In the genomic region with DNA sequence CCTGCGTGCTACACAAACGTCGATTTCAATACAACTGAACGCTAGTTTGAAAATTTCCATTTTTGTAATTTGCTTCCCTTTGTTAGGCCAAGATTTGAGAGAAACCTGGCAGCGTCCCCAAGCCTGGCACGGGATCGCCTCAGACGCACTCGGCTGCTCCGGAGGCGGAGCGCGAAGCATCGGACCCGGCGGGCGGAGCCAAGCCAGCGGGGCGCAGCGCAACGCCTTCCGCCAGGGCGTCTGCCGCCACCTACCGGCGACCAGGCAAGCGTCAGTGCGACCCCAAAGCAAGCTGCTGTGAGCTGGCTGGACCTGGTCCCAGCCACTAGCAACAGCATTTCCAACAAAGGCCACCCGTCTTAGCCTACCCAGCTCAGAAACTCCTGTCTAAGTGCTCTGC, we compare ENCODE assay signal across 8 mouse cellular contexts.
A peak's percentile ranks its signal among the peaks of the same experiment; 100 is the strongest.
DNase-seq lines count a peak whose midpoint lies in the region; ATAC-seq and TF ChIP-seq lines count a peak whose summit lies in the region.

No protein-coding gene starts in this region.

- TF ChIP-seq CTCF in C2C12 (IDR thresholded peaks at IDR 0.05; ENCODE audit: control insufficient read depth, insufficient read depth, insufficient read length): peak; percentile 99
- TF ChIP-seq CTCF in brain, embryonic 14.5 days (IDR thresholded peaks at IDR 0.05; ENCODE audit: borderline replicate concordance, extremely low read depth, insufficient read depth, insufficient read length): peak; percentile 97
- peak; percentile 99 for TF ChIP-seq CTCF in kidney, postnatal 0 days (IDR thresholded peaks at IDR 0.05; ENCODE audit: low read depth)
- peak; percentile 97 for TF ChIP-seq CTCF in liver, adult 2 months (IDR thresholded peaks at IDR 0.05; ENCODE audit: low read depth, low read length)

- no peaks in the 10 kb centered on the region for H3K79me2 ChIP-seq in C2C12 (ENCODE audit: control insufficient read depth, insufficient read depth)
- no peaks in the 10 kb centered on the region for H3K79me2 ChIP-seq in liver, adult 2 months (ENCODE audit: control insufficient read depth, insufficient read depth, low read length)

- no peaks in the 10 kb centered on the region for H3K27me3 ChIP-seq in C2C12 (ENCODE audit: control insufficient read depth, insufficient read depth, insufficient read length)
- H3K27me3 ChIP-seq in erythroblast, embryonic 14.5 days (ENCODE audit: control insufficient read depth): peaks cover 36% of the 10 kb centered on the region
- H3K27me3 ChIP-seq in heart, embryonic 12.5 days (replicated peaks): no peaks in the 10 kb centered on the region
- no peaks in the 10 kb centered on the region for H3K27me3 ChIP-seq in kidney, postnatal 0 days (ENCODE audit: insufficient read depth, low read length)
- no peaks in the 10 kb centered on the region for H3K27me3 ChIP-seq in liver, adult 2 months (ENCODE audit: control insufficient read depth, insufficient read depth, low read length)

- no peaks in the 10 kb centered on the region for H3K79me3 ChIP-seq in C2C12 (ENCODE audit: low read depth)

- DNase-seq in brain, embryonic 14.5 days (ENCODE audit: low read depth): peak; percentile 98
- DNase-seq in kidney, postnatal 0 days (ENCODE audit: low spot score): peak; percentile 94
- peak; percentile 75 for DNase-seq in liver, adult 2 months (ENCODE audit: extremely low read depth, low read depth, low spot score)
- DNase-seq in spleen, postnatal 36 days (ENCODE audit: low spot score in 2 of 2): peak; percentile 79 to 82

- TF ChIP-seq POLR2A in brain, embryonic 14.5 days (IDR thresholded peaks at IDR 0.05; ENCODE audit: borderline replicate concordance, extremely low read depth, insufficient read depth, insufficient read length, poor library complexity, severe bottlenecking): peak; percentile 63
- TF ChIP-seq POLR2A in liver, adult 2 months (IDR thresholded peaks at IDR 0.05; ENCODE audit: extremely low read depth, insufficient read depth, low read length): no peak

- H3K4me2 ChIP-seq in heart, embryonic 12.5 days: peak overlapping the region; percentile 78
- peak overlapping the region; percentile 67 for H3K4me2 ChIP-seq in kidney, postnatal 0 days (ENCODE audit: low read length)

- H3K27ac ChIP-seq in heart, embryonic 12.5 days (ENCODE audit: poor library complexity, severe bottlenecking): peak overlapping the region; percentile 58
- H3K27ac ChIP-seq in kidney, postnatal 0 days: peak overlapping the region; percentile 72; the same call in 1 of the 2 replicates
- no peak overlapping the region for H3K27ac ChIP-seq in liver, adult 2 months (replicated peaks; ENCODE audit: insufficient read depth, low read depth, low read length)

- peaks cover 6% of the 10 kb centered on the region for H3K4me1 ChIP-seq in erythroblast, embryonic 14.5 days (ENCODE audit: control insufficient read depth)
- peaks cover 6% of the 10 kb centered on the region; the same call in 1 of the 2 replicates for H3K4me1 ChIP-seq in heart, embryonic 12.5 days (replicated peaks)
- H3K4me1 ChIP-seq in kidney, postnatal 0 days (replicated peaks; ENCODE audit: insufficient read depth, low read length): no peaks in the 10 kb centered on the region
- H3K4me1 ChIP-seq in liver, adult 2 months (ENCODE audit: control insufficient read depth, insufficient read depth, low read length): 0 out of 2 replicates have a peak, but pooled peaks cover 2% of the 10 kb centered on the region

- ATAC-seq in heart, embryonic 12.5 days (ENCODE audit: insufficient number of reproducible peaks, low FRiP score): peak; percentile 87
- ATAC-seq in kidney, postnatal 0 days (replicated peaks; ENCODE audit: low FRiP score, low read depth): peak; percentile 93
- peak; percentile 79 for ATAC-seq in monocyte, adult 5-6 weeks (replicated peaks; ENCODE audit: insufficient number of reproducible peaks, low FRiP score, low TSS enrichment, poor library complexity, severe bottlenecking)

- H3K9ac ChIP-seq in heart, embryonic 12.5 days: peak overlapping the region; percentile 74
- H3K9ac ChIP-seq in kidney, postnatal 0 days (ENCODE audit: low read depth, low read length): peak overlapping the region; percentile 43; the same call in 1 of the 2 replicates
- H3K9ac ChIP-seq in liver, adult 2 months (ENCODE audit: low read depth, low read length): peak overlapping the region; percentile 46; the same call in 1 of the 2 replicates

- H3K9me3 ChIP-seq in erythroblast, embryonic 14.5 days (ENCODE audit: control insufficient read depth, low read length): no peaks in the 10 kb centered on the region
- H3K9me3 ChIP-seq in heart, embryonic 12.5 days (replicated peaks): peaks cover 6% of the 10 kb centered on the region; the same call in 1 of the 2 replicates
- H3K9me3 ChIP-seq in kidney, postnatal 0 days (replicated peaks; ENCODE audit: low read length): no peaks in the 10 kb centered on the region

- no peaks in the 10 kb centered on the region for H3K36me3 ChIP-seq in C2C12 (ENCODE audit: control insufficient read depth, insufficient read depth)
- H3K36me3 ChIP-seq in erythroblast, embryonic 14.5 days (ENCODE audit: control insufficient read depth): no peaks in the 10 kb centered on the region
- no peaks in the 10 kb centered on the region; the same call in 1 of the 2 replicates for H3K36me3 ChIP-seq in heart, embryonic 12.5 days
- no peaks in the 10 kb centered on the region for H3K36me3 ChIP-seq in kidney, postnatal 0 days (ENCODE audit: insufficient read depth, low read length)
- no peaks in the 10 kb centered on the region for H3K36me3 ChIP-seq in liver, adult 2 months (ENCODE audit: control insufficient read depth, insufficient read depth, low read length)

- H3K4me3 ChIP-seq in C2C12 (ENCODE audit: insufficient read depth, poor library complexity, severe bottlenecking): no peak overlapping the region
- peak overlapping the region; percentile 25 for H3K4me3 ChIP-seq in erythroblast, embryonic 14.5 days (replicated peaks)
- peak overlapping the region; percentile 48 for H3K4me3 ChIP-seq in heart, embryonic 12.5 days
- H3K4me3 ChIP-seq in kidney, postnatal 0 days (replicated peaks; ENCODE audit: low read depth, low read length): peak overlapping the region; percentile 43
- H3K4me3 ChIP-seq in liver, adult 2 months (ENCODE audit: insufficient read depth, low read depth, low read length): peak overlapping the region; percentile 28; the same call in 1 of the 2 replicates

- under 1% methylated on average over 29 of the region's 29 CpGs for WGBS in heart, embryonic 12.5 days
- under 1% methylated on average over 29 of the region's 29 CpGs for WGBS in kidney, postnatal 0 days
- under 1% methylated on average over 29 of the region's 29 CpGs for whole genome bisulfite sequencing in liver, adult 2 months

- H3ac ChIP-seq in C2C12 (ENCODE audit: control insufficient read depth, insufficient read length, low read depth): peak overlapping the region; percentile 16

TF ChIP-seq in C2C12, 6 proteins besides CTCF, POLR2A, EP300 and RAD21:
- TF ChIP-seq USF1 (IDR thresholded peaks at IDR 0.05; ENCODE audit: low read depth) (no peak), CEBPB (IDR thresholded peaks at IDR 0.05; ENCODE audit: low read depth) (no peak), MYOG (IDR thresholded peaks at IDR 0.05; ENCODE audit: control insufficient read depth, extremely low read depth, insufficient read length) (no peak), MYOD1 (IDR thresholded peaks at IDR 0.05; ENCODE audit: control insufficient read depth, insufficient read length, low read depth) (no peak), MAX (IDR thresholded peaks at IDR 0.05) (no peak), FOSL1 (IDR thresholded peaks at IDR 0.05; ENCODE audit: insufficient read depth, low read length, poor library complexity, severe bottlenecking) (no peak)
